Comparison of ENCODE assay signal across 8 mouse cellular contexts in the genomic region with DNA sequence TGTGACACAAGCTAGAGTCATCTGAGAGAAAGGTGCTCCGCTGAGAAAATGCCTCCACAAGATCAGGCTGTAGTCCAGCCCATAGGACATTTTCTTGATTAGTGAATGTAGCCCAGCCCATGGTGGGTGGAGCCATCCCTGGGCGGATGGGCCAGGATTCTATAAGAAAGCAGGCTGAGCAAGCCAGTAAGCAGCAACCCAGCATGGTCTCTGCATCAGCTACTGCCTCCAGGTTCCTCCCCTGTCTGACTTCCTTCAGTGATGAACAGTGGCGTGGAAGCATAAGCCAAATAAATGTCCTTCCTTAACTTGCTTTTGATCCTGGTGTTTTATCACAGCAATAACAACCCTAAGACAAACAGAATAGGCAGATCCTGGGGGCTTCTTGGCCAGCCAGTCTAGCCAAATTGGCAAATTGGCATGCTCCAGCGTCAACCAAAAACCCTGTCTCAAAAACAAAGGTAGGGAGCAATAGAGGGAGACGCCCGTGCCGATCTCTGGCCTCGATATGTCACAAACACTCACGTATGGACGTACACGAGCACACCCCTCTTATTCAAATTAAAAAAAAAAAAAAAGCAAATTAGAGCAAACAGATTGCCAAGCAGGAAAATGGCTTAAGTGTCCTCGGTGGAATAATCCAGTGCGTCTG. TPM values are rescaled to one million over a fixed set of nuclear protein-coding genes. Genes with fewer than 3 reads are reported as not detected.
A peak's percentile ranks its signal among the peaks of the same experiment; 100 is the strongest.
DNase-seq lines count a peak whose midpoint lies in the region; ATAC-seq and TF ChIP-seq lines count a peak whose summit lies in the region.

No protein-coding gene starts in this region.

- peaks cover 16% of the 10 kb centered on the region for H3K4me1 ChIP-seq in heart, embryonic 12.5 days (replicated peaks)
- H3K4me1 ChIP-seq in bone marrow macrophage, adult 2 months (ENCODE audit: control insufficient read depth, insufficient read depth, low read length), result peaks cover 32% of the 10 kb centered on the region
- H3K4me1 ChIP-seq in kidney, embryonic 15.5 days, result peaks cover 23% of the 10 kb centered on the region
- peaks cover 12% of the 10 kb centered on the region for H3K4me1 ChIP-seq in small intestine, adult 2 months (ENCODE audit: control insufficient read depth, insufficient read depth, insufficient read length, low read length)

- WGBS in heart, embryonic 12.5 days, result 10% methylated on average over 13 of the region's 13 CpGs
- 17% methylated on average over 13 of the region's 13 CpGs for WGBS in kidney, embryonic 15.5 days
- WGBS in small intestine, adult 2 months, result 11% methylated on average over 13 of the region's 13 CpGs

- H3K36me3 ChIP-seq in heart, embryonic 12.5 days, result peaks cover 16% of the 10 kb centered on the region
- H3K36me3 ChIP-seq in kidney, embryonic 15.5 days, result peaks cover 17% of the 10 kb centered on the region
- H3K36me3 ChIP-seq in small intestine, adult 2 months (ENCODE audit: control insufficient read depth, insufficient read depth, low read length), result peaks cover 14% of the 10 kb centered on the region

- no peak overlapping the region for H3K27ac ChIP-seq in heart, embryonic 12.5 days (ENCODE audit: poor library complexity, severe bottlenecking)
- H3K27ac ChIP-seq in bone marrow macrophage, adult 2 months (ENCODE audit: insufficient read depth, low read depth, low read length), result no peak overlapping the region
- no peak overlapping the region for H3K27ac ChIP-seq in kidney, embryonic 15.5 days
- H3K27ac ChIP-seq in small intestine, adult 2 months (ENCODE audit: insufficient read depth, low read depth, low read length), result peak overlapping the region; percentile 65

- TF ChIP-seq CTCF in bone marrow macrophage, adult 2 months (IDR thresholded peaks at IDR 0.05; ENCODE audit: low read depth, low read length), result no peak
- TF ChIP-seq CTCF in small intestine, adult 2 months (IDR thresholded peaks at IDR 0.05; ENCODE audit: extremely low read depth, insufficient read length, insufficient replicate concordance, low read depth, low read length), result no peak

- peak overlapping the region; percentile 35 for H3K9ac ChIP-seq in heart, embryonic 12.5 days
- H3K9ac ChIP-seq in kidney, embryonic 15.5 days, result no peak overlapping the region

- no peaks in the 10 kb centered on the region for H3K27me3 ChIP-seq in heart, embryonic 12.5 days (replicated peaks)
- H3K27me3 ChIP-seq in kidney, embryonic 15.5 days, result no peaks in the 10 kb centered on the region
- no peaks in the 10 kb centered on the region for H3K27me3 ChIP-seq in small intestine, adult 2 months (ENCODE audit: control insufficient read depth, insufficient read depth, low read length)

- peak overlapping the region; percentile 35 for H3K4me3 ChIP-seq in heart, embryonic 12.5 days
- H3K4me3 ChIP-seq in bone marrow macrophage, adult 2 months (ENCODE audit: insufficient read depth, low read length), result peak overlapping the region; percentile 48
- H3K4me3 ChIP-seq in kidney, embryonic 15.5 days (replicated peaks), result peak overlapping the region; percentile 29
- H3K4me3 ChIP-seq in small intestine, adult 2 months (ENCODE audit: low read depth, low read length), result peak overlapping the region; percentile 15; the same call in 1 of the 2 replicates

- peak overlapping the region; percentile 73 for H3K4me2 ChIP-seq in heart, embryonic 12.5 days
- H3K4me2 ChIP-seq in kidney, embryonic 15.5 days, result peak overlapping the region; percentile 64

- no peaks in the 10 kb centered on the region for H3K9me3 ChIP-seq in heart, embryonic 12.5 days (replicated peaks)
- no peaks in the 10 kb centered on the region for H3K9me3 ChIP-seq in kidney, embryonic 15.5 days (replicated peaks)

- TF ChIP-seq POLR2A in bone marrow macrophage, adult 2 months (IDR thresholded peaks at IDR 0.05; ENCODE audit: borderline replicate concordance, low read depth, low read length), result no peak
- TF ChIP-seq POLR2A in small intestine, adult 2 months (IDR thresholded peaks at IDR 0.05; ENCODE audit: low read depth, low read length), result peak; percentile 82; the same call in 1 of the 2 replicates

- ATAC-seq in heart, embryonic 12.5 days (ENCODE audit: insufficient number of reproducible peaks, low FRiP score), result 0 out of 2 replicates have a peak, but pooled peaks have one; percentile 46
- ATAC-seq in erythroblast, adult 5-6 weeks (replicated peaks; ENCODE audit: low FRiP score, poor library complexity, severe bottlenecking), result peak; percentile 66
- ATAC-seq in kidney, embryonic 15.5 days (replicated peaks; ENCODE audit: low FRiP score), result peak; percentile 38; the same call in 1 of the 2 replicates
- ATAC-seq in megakaryocyte progenitor cell, adult 5-6 weeks (replicated peaks; ENCODE audit: poor library complexity), result peak; percentile 15

- no peak for DNase-seq in heart, postnatal 4 days
- no peak for DNase-seq in testis, postnatal 14 days (ENCODE audit: low spot score)

RNA-seq across cellular contexts. Expression of gene Os9, which starts 2.0 kb away (rescaled TPM):
- 52.2 and 52.4 TPM in 2 replicates for polyA plus RNA-seq in heart, embryonic 12.5 days (2016; fragmentation: Nextera tagmentation; extraction: Ambion mirVana)
- 10 to 100 TPM; 33.0 to 35.4 TPM for total RNA-seq in heart, postnatal 4 days (2021)
- 164 and 167 TPM in 2 replicates for polyA plus RNA-seq in bone marrow macrophage, adult 2 months (2012; ENCODE audit: insufficient read depth, insufficient read length, missing spikeins)
- total RNA-seq in erythroblast, adult 5-6 weeks (2015; ENCODE audit: low replicate concordance), result 15.0 and 17.1 TPM in 2 replicates
- 59.5 and 60.7 TPM in 2 replicates for total RNA-seq in erythroblast, adult 5-6 weeks (2017; ENCODE audit: low replicate concordance)
- 88.1 and 94.0 TPM in 2 replicates for polyA plus RNA-seq in kidney, embryonic 15.5 days (2015; fragmentation: Nextera tagmentation; extraction: Ambion mirVana)
- total RNA-seq in megakaryocyte progenitor cell, adult 5-6 weeks (2015), result 40.1 and 43.7 TPM in 2 replicates
- total RNA-seq in megakaryocyte progenitor cell, adult 5-6 weeks (2017), result 192 and 207 TPM in 2 replicates
- 59.8 and 117 TPM in 2 replicates for polyA plus RNA-seq in small intestine, adult 2 months (2012; rRNA removed)

RNA-seq across cellular contexts. Expression of gene B4galnt1, which starts 42.1 kb away (rescaled TPM):
- 1.9 and 2.4 TPM in 2 replicates for polyA plus RNA-seq in heart, embryonic 12.5 days (2016; fragmentation: Nextera tagmentation; extraction: Ambion mirVana)
- 1 to 10 TPM; 2.2 to 2.7 TPM for total RNA-seq in heart, postnatal 4 days (2021)
- polyA plus RNA-seq in bone marrow macrophage, adult 2 months (2012; ENCODE audit: insufficient read depth, insufficient read length, missing spikeins), result 42.2 and 50.6 TPM in 2 replicates
- total RNA-seq in erythroblast, adult 5-6 weeks (2015; ENCODE audit: low replicate concordance), result 33.0 and 34.3 TPM in 2 replicates
- 8.1 and 17.6 TPM in 2 replicates for total RNA-seq in erythroblast, adult 5-6 weeks (2017; ENCODE audit: low replicate concordance)
- 7.5 and 7.7 TPM in 2 replicates for polyA plus RNA-seq in kidney, embryonic 15.5 days (2015; fragmentation: Nextera tagmentation; extraction: Ambion mirVana)
- total RNA-seq in megakaryocyte progenitor cell, adult 5-6 weeks (2015), result 212 and 219 TPM in 2 replicates
- total RNA-seq in megakaryocyte progenitor cell, adult 5-6 weeks (2017), result 122 and 139 TPM in 2 replicates
- 228 and 484 TPM in 2 replicates for polyA plus RNA-seq in small intestine, adult 2 months (2012; rRNA removed)

RNA-seq across cellular contexts. Expression of gene Agap2, which starts 47.8 kb away (rescaled TPM):
- 0.03 TPM in 1 of 2 replicates, not detected in the other for polyA plus RNA-seq in heart, embryonic 12.5 days (2016; fragmentation: Nextera tagmentation; extraction: Ambion mirVana)
- total RNA-seq in heart, postnatal 4 days (2021), result 1 to 10 TPM; 2.1 to 2.8 TPM
- polyA plus RNA-seq in bone marrow macrophage, adult 2 months (2012; ENCODE audit: insufficient read depth, insufficient read length, missing spikeins), result 0.85 and 2.0 TPM in 2 replicates
- total RNA-seq in erythroblast, adult 5-6 weeks (2015; ENCODE audit: low replicate concordance), result 1.9 and 6.5 TPM in 2 replicates
- 2.0 and 4.0 TPM in 2 replicates for total RNA-seq in erythroblast, adult 5-6 weeks (2017; ENCODE audit: low replicate concordance)
- 0.04 and 0.42 TPM in 2 replicates for polyA plus RNA-seq in kidney, embryonic 15.5 days (2015; fragmentation: Nextera tagmentation; extraction: Ambion mirVana)
- 5.3 and 9.7 TPM in 2 replicates for total RNA-seq in megakaryocyte progenitor cell, adult 5-6 weeks (2015)
- total RNA-seq in megakaryocyte progenitor cell, adult 5-6 weeks (2017), result 37.4 and 41.4 TPM in 2 replicates
- 6.1 and 15.6 TPM in 2 replicates for polyA plus RNA-seq in small intestine, adult 2 months (2012; rRNA removed)

RNA-seq across cellular contexts. Expression of gene Tspan31, which starts 52.8 kb away (rescaled TPM):
- 119 and 124 TPM in 2 replicates for polyA plus RNA-seq in heart, embryonic 12.5 days (2016; fragmentation: Nextera tagmentation; extraction: Ambion mirVana)
- 10 to 100 TPM; 49.2 to 49.7 TPM for total RNA-seq in heart, postnatal 4 days (2021)
- 116 and 126 TPM in 2 replicates for polyA plus RNA-seq in bone marrow macrophage, adult 2 months (2012; ENCODE audit: insufficient read depth, insufficient read length, missing spikeins)
- 25.3 and 30.4 TPM in 2 replicates for total RNA-seq in erythroblast, adult 5-6 weeks (2015; ENCODE audit: low replicate concordance)
- total RNA-seq in erythroblast, adult 5-6 weeks (2017; ENCODE audit: low replicate concordance), result 8.6 and 19.0 TPM in 2 replicates
- 185 and 189 TPM in 2 replicates for polyA plus RNA-seq in kidney, embryonic 15.5 days (2015; fragmentation: Nextera tagmentation; extraction: Ambion mirVana)
- 93.8 and 97.5 TPM in 2 replicates for total RNA-seq in megakaryocyte progenitor cell, adult 5-6 weeks (2015)
- total RNA-seq in megakaryocyte progenitor cell, adult 5-6 weeks (2017), result 67.2 and 73.0 TPM in 2 replicates
- polyA plus RNA-seq in small intestine, adult 2 months (2012; rRNA removed), result 36.1 and 48.9 TPM in 2 replicates

RNA-seq across cellular contexts. Expression of gene Slc26a10, which starts 57.5 kb away (rescaled TPM):
- polyA plus RNA-seq in heart, embryonic 12.5 days (2016; fragmentation: Nextera tagmentation; extraction: Ambion mirVana), result 20.2 and 21.0 TPM in 2 replicates
- total RNA-seq in heart, postnatal 4 days (2021), result 10 to 100 TPM; 25.7 to 31.8 TPM
- not detected in 2 replicates for polyA plus RNA-seq in bone marrow macrophage, adult 2 months (2012; ENCODE audit: insufficient read depth, insufficient read length, missing spikeins)
- not detected in 2 replicates for total RNA-seq in erythroblast, adult 5-6 weeks (2015; ENCODE audit: low replicate concordance)
- total RNA-seq in erythroblast, adult 5-6 weeks (2017; ENCODE audit: low replicate concordance), result 0.28 TPM in 1 of 2 replicates, not detected in the other
- 3.1 and 3.3 TPM in 2 replicates for polyA plus RNA-seq in kidney, embryonic 15.5 days (2015; fragmentation: Nextera tagmentation; extraction: Ambion mirVana)
- total RNA-seq in megakaryocyte progenitor cell, adult 5-6 weeks (2015), result not detected in 2 replicates
- total RNA-seq in megakaryocyte progenitor cell, adult 5-6 weeks (2017), result 0.84 and 0.87 TPM in 2 replicates
- 0.56 and 0.85 TPM in 2 replicates for polyA plus RNA-seq in small intestine, adult 2 months (2012; rRNA removed)

Comparison
In these comparisons a context has a peak if more than half of its experiments do, and no peak if none do; other contexts are left out.
1. ATAC-seq: peak in every context shown above with its lines; median percentile 66 in erythroblast, adult 5-6 weeks; 46 in heart, embryonic 12.5 days; 38 in kidney, embryonic 15.5 days; 15 in megakaryocyte progenitor cell, adult 5-6 weeks.